Mouse (Mus musculus): ENCODE measurements around the gene Grxcr1. TPM values are rescaled to one million over a fixed set of nuclear protein-coding genes. Genes with fewer than 3 reads are reported as not detected.

Grxcr1 gene
- polyA plus RNA-seq, 1 experiment from 2014 or later = not detected

DNA sequence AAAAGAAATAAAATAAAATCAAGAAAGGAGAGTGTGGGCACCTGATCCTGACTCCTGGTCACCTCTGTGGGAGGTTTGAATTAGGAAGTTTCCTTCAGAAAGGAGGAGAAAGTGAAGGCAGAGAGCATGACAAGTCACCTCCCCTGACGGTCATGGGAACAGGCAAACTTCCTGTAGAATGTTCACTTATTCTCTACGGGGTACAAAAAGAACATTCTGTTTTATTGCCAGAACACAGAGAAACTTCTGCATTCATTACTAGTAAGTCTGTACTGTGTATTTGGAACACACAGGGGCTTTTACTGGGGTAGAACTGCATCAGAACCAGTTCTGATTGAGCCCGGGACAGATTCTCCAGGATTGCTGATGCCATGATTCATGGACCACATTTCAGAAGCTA is 55.5 kb downstream of the Grxcr1 start:
- Histone ChIP-seq H3K27me3 (replicated peaks) (no peaks in the 10 kb centered on the region), H3K27ac (ENCODE audit: poor library complexity, severe bottlenecking) (no peak overlapping the region)
- WGBS = 73% methylated on average over 3 of the region's 3 CpGs

DNA sequence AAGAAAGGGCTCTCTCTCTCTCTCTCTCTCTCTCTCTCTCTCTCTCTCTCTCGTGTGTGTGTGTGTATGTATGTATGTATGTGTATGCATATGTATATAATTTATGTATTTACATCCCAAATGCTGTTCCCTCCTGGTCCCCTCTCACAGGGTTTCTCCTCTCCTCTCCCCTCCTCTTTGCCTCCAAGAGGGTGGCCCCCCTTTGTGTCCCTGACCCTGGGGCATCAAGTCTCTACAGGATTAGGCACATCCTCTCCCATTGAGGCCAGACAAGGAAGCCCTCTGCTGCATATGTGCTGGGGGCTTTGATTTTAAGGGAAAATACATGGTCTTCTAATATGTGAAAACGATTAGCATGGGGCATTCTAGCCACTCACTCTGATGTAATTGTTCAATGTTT is 61.5 kb downstream of the Grxcr1 start:
- no peak overlapping the region for H3K27ac ChIP-seq (ENCODE audit: poor library complexity, severe bottlenecking)
- WGBS = 65% methylated on average over 2 of the region's 2 CpGs
- no peak for ATAC-seq (ENCODE audit: insufficient number of reproducible peaks, low FRiP score)

More for the DNA sequence above, 55.5 kb downstream of the Grxcr1 start:
- ATAC-seq (ENCODE audit: insufficient number of reproducible peaks, low FRiP score) = no peak
- no peak overlapping the region for H3K4me2 ChIP-seq
- no peaks in the 10 kb centered on the region for H3K36me3 ChIP-seq
- H3K4me3 ChIP-seq = no peak overlapping the region
- no peaks in the 10 kb centered on the region for H3K4me1 ChIP-seq (replicated peaks)
- H3K9ac ChIP-seq = no peak overlapping the region
- H3K9me3 ChIP-seq (replicated peaks) = no peaks in the 10 kb centered on the region; the same call in 1 of the 2 replicates

DNA sequence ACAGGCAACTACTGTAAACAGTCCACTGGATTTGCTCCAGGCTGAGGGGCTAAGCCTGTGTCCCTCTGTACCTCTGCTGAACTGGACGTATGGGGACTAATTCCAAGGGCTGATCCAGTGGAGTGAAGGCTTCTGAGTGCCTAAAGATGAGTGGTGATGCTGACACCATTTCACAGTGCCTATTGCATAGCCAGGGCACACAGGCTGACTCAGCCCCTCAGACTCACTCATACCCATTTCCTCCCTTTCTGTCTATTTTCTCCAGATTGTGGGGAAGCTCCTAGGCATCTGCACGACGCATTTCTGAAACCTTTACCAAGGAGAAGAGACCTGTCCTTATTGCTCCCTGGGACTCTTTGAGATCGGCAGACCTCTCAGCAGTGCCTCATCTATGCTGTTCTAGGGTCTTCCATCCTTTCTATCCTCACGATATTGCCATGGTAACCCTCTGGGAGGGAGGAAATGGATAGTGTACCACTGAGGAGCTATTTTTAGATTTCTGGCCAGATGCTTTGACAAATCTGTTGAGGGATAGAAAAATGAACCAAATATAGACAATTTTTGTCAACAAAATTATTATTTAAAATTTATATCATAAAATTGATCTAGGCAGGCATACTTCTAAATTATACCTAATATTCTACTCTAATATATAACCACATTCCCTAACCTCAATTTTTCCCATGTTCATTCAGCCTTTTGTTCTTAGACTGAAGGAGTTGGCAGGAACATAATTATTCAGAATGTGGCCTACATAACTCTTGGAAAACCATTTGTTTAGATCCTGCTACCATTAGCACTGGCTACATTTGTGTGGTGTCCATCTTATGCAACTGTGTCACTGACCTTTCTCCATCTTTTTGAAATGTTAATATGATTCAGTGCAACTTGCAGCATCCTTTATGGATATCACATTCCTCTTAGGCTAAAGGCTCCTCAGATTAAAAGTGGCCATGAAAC is 66.3 kb downstream of the Grxcr1 start:
- Histone ChIP-seq H3K9me3 (replicated peaks) (no peaks in the 10 kb centered on the region), H3K27ac (ENCODE audit: poor library complexity, severe bottlenecking) (no peak overlapping the region), H3K4me1 (replicated peaks) (no peaks in the 10 kb centered on the region), H3K27me3 (replicated peaks) (no peaks in the 10 kb centered on the region), H3K4me2 (no peak overlapping the region), H3K36me3 (no peaks in the 10 kb centered on the region), H3K4me3 (no peak overlapping the region), H3K9ac (no peak overlapping the region)
- ATAC-seq (ENCODE audit: insufficient number of reproducible peaks, low FRiP score) = no peak
- 79% methylated on average over 5 of the region's 5 CpGs for WGBS

More for the DNA sequence above, 61.5 kb downstream of the Grxcr1 start:
- no peak overlapping the region for H3K9ac ChIP-seq
- no peaks in the 10 kb centered on the region for H3K9me3 ChIP-seq (replicated peaks)
- H3K27me3 ChIP-seq (replicated peaks) = no peaks in the 10 kb centered on the region
- no peak overlapping the region for H3K4me3 ChIP-seq
- H3K4me2 ChIP-seq = no peak overlapping the region
- no peaks in the 10 kb centered on the region for H3K4me1 ChIP-seq (replicated peaks)
- no peaks in the 10 kb centered on the region for H3K36me3 ChIP-seq

DNA sequence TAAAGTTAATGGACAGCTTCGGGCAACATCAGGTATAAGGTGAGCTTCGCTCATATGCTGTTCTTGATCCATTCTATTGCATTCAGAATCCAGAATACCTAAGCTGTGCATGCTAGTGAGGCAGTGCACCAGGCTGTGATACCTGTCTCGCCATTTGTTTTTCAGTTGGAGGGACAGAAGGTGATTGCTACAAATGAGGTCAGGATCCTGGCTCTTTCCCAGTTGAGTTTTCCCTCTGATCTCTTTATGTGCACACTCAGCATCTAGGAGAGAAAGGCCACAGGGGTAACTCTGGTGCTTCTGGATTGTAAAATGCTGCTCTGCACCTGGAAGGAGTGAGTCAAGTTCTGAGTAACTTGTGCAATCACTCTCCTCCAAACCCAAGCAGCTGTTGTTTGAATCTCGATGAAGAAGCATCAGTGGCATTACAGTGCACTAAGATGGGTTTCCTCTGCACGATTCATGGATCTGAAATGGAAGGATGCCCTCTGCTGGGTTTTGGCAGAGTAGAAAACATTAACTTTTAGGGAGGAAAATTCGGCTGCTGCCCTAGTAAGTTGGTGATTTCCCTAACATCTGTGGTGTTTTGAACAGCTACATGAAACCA is 80.9 kb downstream of the Grxcr1 start:
- WGBS = 61% methylated on average over 6 of the region's 6 CpGs
- H3K4me2 ChIP-seq = no peak overlapping the region
- no peak overlapping the region for H3K27ac ChIP-seq (ENCODE audit: poor library complexity, severe bottlenecking)
- no peak overlapping the region for H3K4me3 ChIP-seq
- H3K9me3 ChIP-seq (replicated peaks) = no peaks in the 10 kb centered on the region
- no peaks in the 10 kb centered on the region for H3K4me1 ChIP-seq (replicated peaks)
- H3K27me3 ChIP-seq (replicated peaks) = no peaks in the 10 kb centered on the region
- no peak for ATAC-seq (ENCODE audit: insufficient number of reproducible peaks, low FRiP score)
- H3K9ac ChIP-seq = no peak overlapping the region
- no peaks in the 10 kb centered on the region for H3K36me3 ChIP-seq

DNA sequence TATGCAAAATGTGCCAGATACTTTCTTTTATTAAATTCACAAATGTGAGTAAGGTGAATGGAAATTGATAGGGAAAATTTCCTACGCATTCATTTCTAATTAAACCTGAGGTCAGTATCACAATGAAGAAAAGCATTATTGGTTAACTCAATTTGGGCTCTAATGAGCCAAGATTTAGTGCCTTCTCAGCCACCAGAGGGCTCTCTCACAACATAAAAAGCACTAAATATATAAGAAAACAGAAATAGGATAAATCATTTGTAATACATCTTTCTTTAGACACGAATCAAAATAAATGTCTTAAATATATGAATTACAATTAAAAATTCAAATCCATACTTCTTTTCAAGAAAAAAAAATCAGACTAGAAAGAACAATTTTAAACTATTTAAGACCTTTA is 89.2 kb downstream of the Grxcr1 start:
- ATAC-seq (ENCODE audit: insufficient number of reproducible peaks, low FRiP score) = no peak
- Histone ChIP-seq H3K4me3 (no peak overlapping the region), H3K9ac (no peak overlapping the region), H3K27ac (ENCODE audit: poor library complexity, severe bottlenecking) (no peak overlapping the region), H3K4me2 (no peak overlapping the region), H3K36me3 (no peaks in the 10 kb centered on the region), H3K27me3 (replicated peaks) (no peaks in the 10 kb centered on the region), H3K9me3 (replicated peaks) (no peaks in the 10 kb centered on the region), H3K4me1 (replicated peaks) (no peaks in the 10 kb centered on the region)
- 35% methylated on average over 2 of the region's 2 CpGs for WGBS

DNA sequence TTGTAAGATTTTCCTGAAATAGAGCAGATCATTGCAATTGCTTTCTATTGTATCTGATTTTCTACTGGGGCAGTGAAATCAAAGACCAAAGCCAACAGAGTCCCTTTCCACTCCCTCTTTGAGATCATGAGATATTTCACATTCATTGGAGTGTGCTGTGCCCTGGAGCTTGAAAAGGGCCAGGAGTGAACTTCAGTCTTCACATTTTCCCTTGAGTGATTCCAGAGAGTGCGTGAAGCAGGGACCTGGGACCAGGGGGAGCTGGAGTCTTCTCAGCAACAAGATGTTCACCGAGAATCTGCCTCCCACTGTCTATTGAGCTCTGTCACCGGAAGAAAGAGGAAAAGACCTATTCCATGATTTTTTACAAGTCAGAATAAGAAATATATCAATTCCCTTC is 91.2 kb downstream of the Grxcr1 start:
- no peak overlapping the region for H3K27ac ChIP-seq (ENCODE audit: poor library complexity, severe bottlenecking)
- no peak overlapping the region for H3K4me3 ChIP-seq
- H3K9me3 ChIP-seq (replicated peaks) = no peaks in the 10 kb centered on the region
- H3K9ac ChIP-seq = no peak overlapping the region
- H3K4me2 ChIP-seq = no peak overlapping the region
- H3K36me3 ChIP-seq = no peaks in the 10 kb centered on the region
- H3K27me3 ChIP-seq (replicated peaks) = no peaks in the 10 kb centered on the region
- 72% methylated on average over 3 of the region's 3 CpGs for WGBS
- no peaks in the 10 kb centered on the region for H3K4me1 ChIP-seq (replicated peaks)
- no peak for ATAC-seq (ENCODE audit: insufficient number of reproducible peaks, low FRiP score)

DNA sequence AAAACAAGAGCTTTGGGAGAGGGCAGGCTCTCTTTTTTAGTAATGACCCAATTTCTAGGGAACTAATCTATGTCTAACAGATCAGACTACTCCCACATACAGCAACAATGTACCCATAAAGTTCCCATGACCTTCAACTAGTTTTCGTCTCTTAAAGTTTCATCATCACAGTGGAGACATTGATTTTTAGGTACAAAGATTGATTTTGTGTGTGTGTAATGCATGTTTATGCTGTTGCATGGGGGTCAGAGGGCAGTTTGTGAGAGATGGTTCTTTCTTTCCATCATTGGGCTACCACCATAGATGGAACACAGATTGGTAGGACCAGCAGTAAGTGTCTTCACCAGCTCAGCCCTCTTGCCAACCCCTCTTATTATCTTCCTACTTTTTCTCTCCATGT is 93.8 kb downstream of the Grxcr1 start:
- Histone ChIP-seq H3K9me3 (replicated peaks) (no peaks in the 10 kb centered on the region), H3K4me1 (replicated peaks) (no peaks in the 10 kb centered on the region), H3K9ac (no peak overlapping the region), H3K4me3 (no peak overlapping the region), H3K4me2 (no peak overlapping the region), H3K27ac (ENCODE audit: poor library complexity, severe bottlenecking) (no peak overlapping the region), H3K36me3 (no peaks in the 10 kb centered on the region), H3K27me3 (replicated peaks) (no peaks in the 10 kb centered on the region)
- no peak for ATAC-seq (ENCODE audit: insufficient number of reproducible peaks, low FRiP score)
- 84% methylated on average over 1 of the region's 1 CpGs for WGBS

DNA sequence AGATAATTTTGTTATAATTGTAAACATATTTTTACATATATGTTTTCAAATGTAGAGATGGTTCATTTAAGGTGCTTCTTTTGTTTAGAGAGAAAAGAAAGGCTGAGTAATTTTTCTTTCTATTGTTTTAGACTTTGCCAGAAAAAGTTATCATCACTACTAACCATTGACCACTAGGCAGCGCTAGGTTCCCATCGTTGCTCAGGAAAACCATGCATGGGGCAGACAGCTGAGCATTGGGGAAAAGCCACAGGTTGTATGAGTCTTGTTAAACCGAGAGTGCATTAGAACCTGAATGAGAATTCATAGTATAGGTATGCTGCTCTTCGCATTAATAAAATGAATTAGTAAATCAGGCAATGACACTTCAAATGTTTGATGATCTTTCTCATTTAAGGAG is 96.8 kb downstream of the Grxcr1 start:
- no peak for ATAC-seq (ENCODE audit: insufficient number of reproducible peaks, low FRiP score)
- Histone ChIP-seq H3K27me3 (replicated peaks) (no peaks in the 10 kb centered on the region), H3K36me3 (no peaks in the 10 kb centered on the region), H3K4me3 (no peak overlapping the region), H3K27ac (ENCODE audit: poor library complexity, severe bottlenecking) (no peak overlapping the region), H3K9me3 (replicated peaks) (no peaks in the 10 kb centered on the region), H3K9ac (no peak overlapping the region), H3K4me2 (no peak overlapping the region), H3K4me1 (replicated peaks) (no peaks in the 10 kb centered on the region)
- 14% methylated on average over 4 of the region's 4 CpGs for WGBS

DNA sequence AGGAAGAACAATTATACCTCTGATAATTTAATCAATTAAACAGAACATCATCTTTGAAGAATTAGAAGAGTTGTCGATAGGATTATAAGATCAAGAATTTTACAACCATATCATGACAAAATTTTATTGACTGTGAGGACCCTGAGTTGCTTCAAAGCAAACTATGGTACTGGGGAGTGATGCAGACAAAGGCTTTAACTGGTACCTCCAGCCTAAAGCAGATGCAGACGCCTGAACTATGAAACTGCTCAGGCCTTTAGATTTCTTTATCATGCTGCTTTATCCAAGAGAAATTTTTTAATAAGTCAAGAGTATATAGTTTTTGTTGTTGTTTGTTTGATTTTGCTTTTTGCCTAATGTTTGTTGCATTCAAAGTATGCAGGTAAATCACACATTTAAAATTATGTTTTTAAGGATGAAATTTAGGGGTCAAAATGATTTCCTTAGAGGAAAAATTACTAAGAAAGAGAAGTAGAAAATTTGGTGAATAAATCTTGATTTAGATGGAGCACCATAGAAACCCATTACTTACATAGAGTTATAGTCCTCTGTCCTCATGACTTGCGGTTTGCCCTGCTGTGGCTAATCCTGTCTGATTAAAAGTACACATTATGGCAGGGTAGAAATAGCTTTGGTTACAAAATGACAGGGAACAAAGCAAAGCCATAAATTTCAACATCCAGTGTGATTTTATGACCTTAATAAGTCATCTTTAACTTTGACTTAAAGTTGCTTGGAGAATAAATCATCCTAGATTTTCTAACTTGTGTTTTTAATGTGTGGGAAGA is 97.4 kb downstream of the Grxcr1 start:
- Histone ChIP-seq H3K4me1 (replicated peaks) (no peaks in the 10 kb centered on the region), H3K4me3 (no peak overlapping the region), H3K4me2 (no peak overlapping the region), H3K36me3 (no peaks in the 10 kb centered on the region), H3K9ac (no peak overlapping the region), H3K27me3 (replicated peaks) (no peaks in the 10 kb centered on the region), H3K9me3 (replicated peaks) (no peaks in the 10 kb centered on the region), H3K27ac (ENCODE audit: poor library complexity, severe bottlenecking) (no peak overlapping the region)
- ATAC-seq (ENCODE audit: insufficient number of reproducible peaks, low FRiP score) = no peak
- WGBS = 77% methylated on average over 3 of the region's 3 CpGs

DNA sequence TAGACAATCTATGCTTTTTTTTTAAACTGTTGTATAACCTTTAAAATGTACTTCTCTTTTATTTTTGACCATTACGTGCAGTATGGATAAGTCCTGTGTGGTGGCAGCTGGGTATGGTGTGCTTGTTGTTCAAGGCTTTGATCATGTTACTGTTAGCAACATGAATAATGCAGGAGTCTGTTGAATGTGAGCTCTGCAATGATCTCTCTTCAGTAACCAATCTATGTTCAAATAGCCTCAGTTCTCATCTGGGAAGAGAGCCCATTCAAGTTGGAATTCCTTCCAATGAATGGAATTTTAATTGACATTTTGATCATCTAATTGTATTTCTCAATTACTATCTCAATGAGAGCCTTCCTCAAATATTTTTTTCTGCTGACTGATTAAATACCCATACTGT is 115.2 kb downstream of the Grxcr1 start:
- Histone ChIP-seq H3K4me3 (no peak overlapping the region), H3K36me3 (no peaks in the 10 kb centered on the region), H3K4me2 (no peak overlapping the region), H3K9me3 (replicated peaks) (no peaks in the 10 kb centered on the region), H3K4me1 (replicated peaks) (no peaks in the 10 kb centered on the region), H3K27me3 (replicated peaks) (no peaks in the 10 kb centered on the region), H3K9ac (no peak overlapping the region), H3K27ac (ENCODE audit: poor library complexity, severe bottlenecking) (no peak overlapping the region)
- WGBS = 93% methylated on average over 1 of the region's 1 CpGs
- no peak for ATAC-seq (ENCODE audit: insufficient number of reproducible peaks, low FRiP score)

DNA sequence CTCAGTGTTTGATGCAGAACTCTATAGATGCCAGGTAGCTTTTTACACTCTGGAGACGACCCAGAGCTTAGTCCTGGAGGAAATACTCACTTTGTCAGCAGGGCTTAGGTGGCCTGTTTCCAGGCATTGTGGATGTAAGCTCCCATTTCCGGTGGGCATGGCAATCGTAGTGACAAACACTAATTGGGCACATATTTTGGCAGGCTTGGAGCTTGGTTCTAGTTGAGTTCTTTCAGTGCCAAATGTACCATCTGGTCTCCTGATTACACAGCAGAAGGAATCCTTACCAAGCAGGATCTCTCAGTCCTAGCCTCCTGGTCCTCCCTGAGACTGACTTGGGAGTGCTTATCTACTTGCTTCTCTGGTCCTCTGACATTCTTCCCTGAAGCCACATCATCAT is 118.3 kb downstream of the Grxcr1 start:
- WGBS = 62% methylated on average over 3 of the region's 3 CpGs
- H3K9ac ChIP-seq = no peak overlapping the region
- no peaks in the 10 kb centered on the region for H3K9me3 ChIP-seq (replicated peaks)
- no peak overlapping the region for H3K27ac ChIP-seq (ENCODE audit: poor library complexity, severe bottlenecking)
- no peak overlapping the region for H3K4me2 ChIP-seq
- H3K36me3 ChIP-seq = no peaks in the 10 kb centered on the region
- no peaks in the 10 kb centered on the region for H3K27me3 ChIP-seq (replicated peaks)
- no peaks in the 10 kb centered on the region for H3K4me1 ChIP-seq (replicated peaks)
- H3K4me3 ChIP-seq = no peak overlapping the region
- no peak for ATAC-seq (ENCODE audit: insufficient number of reproducible peaks, low FRiP score)
